Mouse (Mus musculus) forebrain, embryonic 16.5 days (tissue): ENCODE data around the gene Dimt1. TPM values are rescaled to one million over a fixed set of nuclear protein-coding genes. Genes with fewer than 3 reads are reported as not detected.
A peak's percentile ranks its signal among the peaks of the same experiment; 100 is the strongest.

Experiments
- ATAC-seq: fragments of 200-750 bp; cut with Nextera tagmentation; 2 replicates; pipeline ENCODE4 v1.8.0; 2017; ENCODE audit warnings: mild to moderate bottlenecking, moderate library complexity
- H3K27ac ChIP-seq: fragments of 300-500 bp; sonication (generic); 2 replicates; pipeline ENCODE4 v1.5.1; 2014; ENCODE audit warnings: low read length, control low read depth
- H3K27me3 ChIP-seq: fragments of 300-500 bp; sonication (generic); replicated peaks from 2 replicates; pipeline ENCODE4 v1.6.1; 2014; ENCODE audit warnings: low read length; ENCODE audit not compliant: control insufficient read depth, insufficient read depth
- H3K36me3 ChIP-seq: fragments of 300-500 bp; sonication (generic); 2 replicates; pipeline ENCODE4 v1.6.1; 2014; ENCODE audit not compliant: control insufficient read depth, insufficient read depth
- H3K4me1 ChIP-seq: fragments of 300-500 bp; sonication (generic); replicated peaks from 2 replicates; pipeline ENCODE4 v1.6.1; 2014; ENCODE audit warnings: low read length; ENCODE audit not compliant: control insufficient read depth, insufficient read depth
- H3K4me2 ChIP-seq: fragments of 300-500 bp; sonication (generic); 2 replicates; pipeline ENCODE4 v1.6.1; 2014; ENCODE audit warnings: mild to moderate bottlenecking, low read length, control low read depth
- H3K4me3 ChIP-seq: fragments of 300-500 bp; sonication (generic); replicated peaks from 2 replicates; pipeline ENCODE4 v1.5.1; 2014; ENCODE audit warnings: mild to moderate bottlenecking, low read length, control low read depth
- H3K9ac ChIP-seq: fragments of 300-500 bp; sonication (generic); replicated peaks from 2 replicates; pipeline ENCODE4 v1.6.1; 2014; ENCODE audit warnings: low read depth, low read length, control low read depth
- H3K9me3 ChIP-seq: fragments of 300-500 bp; sonication (generic); 2 replicates; pipeline ENCODE4 v1.6.1; 2016; ENCODE audit warnings: low read length; ENCODE audit not compliant: control insufficient read depth
- WGBS: fragments of 180-500 bp; shearing (Covaris S2); extraction: QIAGEN DNeasy Blood & Tissue Kit; methylation state at CpG from one replicate; pipeline ENCODE4 v1.1.7; 2014; 5-methylcytosine and 5-hydroxymethylcytosine counted together
- polyA plus RNA-seq: library from polyadenylated mRNA; unstranded; fragments of >200 nt; fragmentation: Nextera tagmentation; extraction: Ambion mirVana; gene quantifications from 2 replicates; pipeline ENCODE4 v1.2.1, GENCODE M21; 2015

The Dimt1 gene
- polyA plus RNA-seq, 1 experiment from 2014 or later, result 50.5 TPM

GRCm38 (mm10) chr13:106929201-106929600 lies 17.7 kb upstream of the Dimt1 start:
- Histone ChIP-seq H3K27me3 (no peaks in the 10 kb centered on the region), H3K27ac (no peak overlapping the region), H3K36me3 (peaks cover 4% of the 10 kb centered on the region), H3K9me3 (no peaks in the 10 kb centered on the region), H3K9ac (no peak overlapping the region), H3K4me1 (no peaks in the 10 kb centered on the region), H3K4me2 (no peak overlapping the region), H3K4me3 (no peak overlapping the region)
- no peak for ATAC-seq
- 85% methylated on average over 2 of the region's 2 CpGs for WGBS

GRCm38 (mm10) chr13:106935871-106936255 lies 11.1 kb upstream of the Dimt1 start:
- Histone ChIP-seq H3K4me3 (peak overlapping the region; percentile 96), H3K27ac (no peak overlapping the region), H3K4me1 (peaks cover 14% of the 10 kb centered on the region), H3K27me3 (no peaks in the 10 kb centered on the region), H3K9ac (peak overlapping the region; percentile 88), H3K4me2 (peak overlapping the region; percentile 62), H3K9me3 (no peaks in the 10 kb centered on the region), H3K36me3 (no peaks in the 10 kb centered on the region)
- 6% methylated on average over 9 of the region's 9 CpGs for WGBS
- no peak for ATAC-seq

GRCm38 (mm10) chr13:106936256-106937137 lies 10.4 kb upstream of the Dimt1 start, which contains the start of gene Ipo11:
Gene Ipo11, minus strand, starts transcription at chr13:106936958.
- H3K4me2 ChIP-seq, result peak within 1 kb of the TSS; percentile 62
- peaks cover 14% of the 10 kb centered on the region for H3K4me1 ChIP-seq
- WGBS, result under 1% methylated on average over 83 of the region's 84 CpGs
- peak within 1 kb of the TSS; percentile 96 for H3K4me3 ChIP-seq
- H3K27ac ChIP-seq, result peak within 1 kb of the TSS; percentile 88
- ATAC-seq, result peak; percentile 99
- no peaks in the 10 kb centered on the region for H3K9me3 ChIP-seq
- H3K36me3 ChIP-seq, result no peaks in the 10 kb centered on the region
- peak within 1 kb of the TSS; percentile 88 for H3K9ac ChIP-seq
- no peaks in the 10 kb centered on the region for H3K27me3 ChIP-seq

GRCm38 (mm10) chr13:106937138-106937472 lies 9.8 kb upstream of the Dimt1 start:
- H3K4me1 ChIP-seq, result peaks cover 14% of the 10 kb centered on the region
- peak overlapping the region; percentile 96 for H3K4me3 ChIP-seq
- 26% methylated on average over 7 of the region's 7 CpGs for WGBS
- peak overlapping the region; percentile 54 for H3K4me2 ChIP-seq
- H3K36me3 ChIP-seq, result no peaks in the 10 kb centered on the region
- no peak for ATAC-seq
- H3K9me3 ChIP-seq, result no peaks in the 10 kb centered on the region
- peak overlapping the region; percentile 88 for H3K9ac ChIP-seq
- H3K27me3 ChIP-seq, result no peaks in the 10 kb centered on the region
- peak overlapping the region; percentile 28 for H3K27ac ChIP-seq

- Histone ChIP-seq H3K9ac (no peak overlapping the region), H3K4me2 (peak overlapping the region; percentile 18; the same call in 1 of the 2 replicates)
- WGBS, result 21% methylated on average over 7 of the region's 7 CpGs
Measured at GRCm38 (mm10) chr13:106941211-106941976, 5.5 kb upstream of the Dimt1 start.

GRCm38 (mm10) chr13:106942721-106943120 lies 4.2 kb upstream of the Dimt1 start:
- H3K4me2 ChIP-seq, result no peak overlapping the region
- H3K36me3 ChIP-seq, result no peaks in the 10 kb centered on the region
- WGBS, result 95% methylated on average over 1 of the region's 1 CpGs
- no peaks in the 10 kb centered on the region for H3K27me3 ChIP-seq
- H3K9me3 ChIP-seq, result no peaks in the 10 kb centered on the region
- no peak overlapping the region for H3K9ac ChIP-seq
- no peak for ATAC-seq
- H3K4me3 ChIP-seq, result no peak overlapping the region
- peaks cover 5% of the 10 kb centered on the region for H3K4me1 ChIP-seq
- H3K27ac ChIP-seq, result no peak overlapping the region

More at GRCm38 (mm10) chr13:106941211-106941976, 5.5 kb upstream of the Dimt1 start:
- no peaks in the 10 kb centered on the region for H3K9me3 ChIP-seq
- peaks cover 6% of the 10 kb centered on the region for H3K4me1 ChIP-seq
- no peaks in the 10 kb centered on the region for H3K27me3 ChIP-seq
- H3K36me3 ChIP-seq, result no peaks in the 10 kb centered on the region
- H3K4me3 ChIP-seq, result peak overlapping the region; percentile 22
- H3K27ac ChIP-seq, result no peak overlapping the region
- no peak for ATAC-seq

- WGBS, result 81% methylated on average over 9 of the region's 9 CpGs
- H3K27me3 ChIP-seq, result no peaks in the 10 kb centered on the region
Measured at GRCm38 (mm10) chr13:106945518-106945917, 1.4 kb upstream of the Dimt1 start.

GRCm38 (mm10) chr13:106947583-106947982 lies 656 bp downstream of the Dimt1 start:
- Histone ChIP-seq H3K27me3 (no peaks in the 10 kb centered on the region), H3K9me3 (no peaks in the 10 kb centered on the region), H3K4me2 (peak overlapping the region; percentile 78), H3K36me3 (0 out of 2 replicates have a peak, but pooled peaks cover 4% of the 10 kb centered on the region), H3K27ac (no peak overlapping the region), H3K4me1 (peaks cover 18% of the 10 kb centered on the region), H3K4me3 (peak overlapping the region; percentile 98), H3K9ac (peak overlapping the region; percentile 90)
- 4% methylated on average over 6 of the region's 6 CpGs for WGBS
- no peak for ATAC-seq

More at GRCm38 (mm10) chr13:106945518-106945917, 1.4 kb upstream of the Dimt1 start:
- Histone ChIP-seq H3K27ac (no peak overlapping the region), H3K4me2 (no peak overlapping the region), H3K9ac (no peak overlapping the region), H3K9me3 (no peaks in the 10 kb centered on the region), H3K4me1 (peaks cover 18% of the 10 kb centered on the region), H3K36me3 (no peaks in the 10 kb centered on the region), H3K4me3 (no peak overlapping the region)
- no peak for ATAC-seq

- no peak for ATAC-seq
- H3K4me1 ChIP-seq, result no peaks in the 10 kb centered on the region
Measured at GRCm38 (mm10) chr13:106954880-106955279, 8.0 kb downstream of the Dimt1 start.

More at GRCm38 (mm10) chr13:106954880-106955279, 8.0 kb downstream of the Dimt1 start:
- Histone ChIP-seq H3K27ac (no peak overlapping the region), H3K9ac (no peak overlapping the region), H3K27me3 (no peaks in the 10 kb centered on the region), H3K4me2 (no peak overlapping the region), H3K4me3 (no peak overlapping the region), H3K36me3 (peaks cover 21% of the 10 kb centered on the region), H3K9me3 (no peaks in the 10 kb centered on the region)
- 94% methylated on average over 3 of the region's 3 CpGs for WGBS
